Mouse (Mus musculus) embryonic facial prominence, embryonic 14.5 days (tissue): ENCODE data around the gene Pptc7. TPM values are rescaled to one million over a fixed set of nuclear protein-coding genes. Genes with fewer than 3 reads are reported as not detected.

ENCODE experiments used
- ATAC-seq: fragments of 200-750 bp; cut with Nextera tagmentation; 2 replicates; pipeline ENCODE4 v1.8.0; 2017; ENCODE audit warnings: low read depth, moderate number of reproducible peaks, moderate TSS enrichment
- DNase-seq: peaks from one replicate; pipeline ENCODE4 v3.0.0-alpha.2; 2015; ENCODE audit warnings: low spot score
- H3K27ac ChIP-seq: fragments of 300-500 bp; sonication (generic); replicated peaks from 2 replicates; pipeline ENCODE4 v1.5.1; 2014; ENCODE audit warnings: low read depth, mild to moderate bottlenecking, low read length, moderate library complexity
- H3K27me3 ChIP-seq: fragments of 300-500 bp; sonication (generic); replicated peaks from 2 replicates; pipeline ENCODE4 v1.6.1; 2014; ENCODE audit warnings: low read length; ENCODE audit not compliant: control insufficient read depth, insufficient read depth
- H3K36me3 ChIP-seq: fragments of 300-500 bp; sonication (generic); 2 replicates; pipeline ENCODE4 v1.6.1; 2014; ENCODE audit warnings: low read length, mixed read lengths; ENCODE audit not compliant: control insufficient read depth, insufficient read depth
- H3K4me1 ChIP-seq: fragments of 300-500 bp; sonication (generic); 2 replicates; pipeline ENCODE4 v1.6.1; 2014; ENCODE audit warnings: antibody characterized with exemption, low read length; ENCODE audit not compliant: control insufficient read depth, insufficient read depth
- H3K4me2 ChIP-seq: fragments of 300-500 bp; sonication (generic); 2 replicates; pipeline ENCODE4 v1.6.1; 2014; ENCODE audit warnings: low read depth, mild to moderate bottlenecking, low read length, moderate library complexity, mixed read lengths
- H3K4me3 ChIP-seq: fragments of 300-500 bp; sonication (generic); 2 replicates; pipeline ENCODE4 v1.5.1; 2014; ENCODE audit warnings: low read depth, mild to moderate bottlenecking, low read length
- H3K9ac ChIP-seq: fragments of 300-500 bp; sonication (generic); 2 replicates; pipeline ENCODE4 v1.6.1; 2014; ENCODE audit warnings: low read depth, mild to moderate bottlenecking, low read length, moderate library complexity, mixed read lengths
- H3K9me3 ChIP-seq: fragments of 300-500 bp; sonication (generic); 2 replicates; pipeline ENCODE4 v1.6.1; 2016; ENCODE audit warnings: low read length; ENCODE audit not compliant: control insufficient read depth
- WGBS: fragments of 180-500 bp; shearing (Covaris S2); extraction: QIAGEN DNeasy Blood & Tissue Kit; methylation state at CpG from one replicate; pipeline ENCODE4 v1.1.7; 2014; 5-methylcytosine and 5-hydroxymethylcytosine counted together
- polyA plus RNA-seq: library from polyadenylated mRNA; unstranded; fragments of >200 nt; fragmentation: Nextera tagmentation; extraction: Ambion mirVana; gene quantifications from 2 replicates; pipeline ENCODE4 v1.2.1, GENCODE M21; 2014

Pptc7 gene
- polyA plus RNA-seq, 1 experiment from 2014 or later = 8.1 TPM

GRCm38 (mm10) chr5:122324608-122325431, 40.7 kb downstream of the Pptc7 start:
- no peaks in the 10 kb centered on the region for H3K4me1 ChIP-seq
- no peaks in the 10 kb centered on the region for H3K9me3 ChIP-seq
- no peak overlapping the region for H3K9ac ChIP-seq
- WGBS = 90% methylated on average over 23 of the region's 23 CpGs
- H3K4me2 ChIP-seq = no peak overlapping the region
- H3K4me3 ChIP-seq = no peak overlapping the region
- ATAC-seq (no peak), DNase-seq (no peak)
- H3K27me3 ChIP-seq = no peaks in the 10 kb centered on the region
- no peak overlapping the region for H3K27ac ChIP-seq
- peaks cover 55% of the 10 kb centered on the region for H3K36me3 ChIP-seq

- Histone ChIP-seq H3K4me2 (no peak overlapping the region), H3K4me1 (no peaks in the 10 kb centered on the region), H3K27me3 (no peaks in the 10 kb centered on the region), H3K9me3 (no peaks in the 10 kb centered on the region), H3K36me3 (peaks cover 49% of the 10 kb centered on the region), H3K4me3 (no peak overlapping the region), H3K9ac (no peak overlapping the region), H3K27ac (no peak overlapping the region)
- 87% methylated on average over 8 of the region's 8 CpGs for WGBS
- DNase-seq = no peak
- no peak for ATAC-seq
These were observed 41.3 kb downstream of the Pptc7 start for GRCm38 (mm10) chr5:122325477-122325876.

- ATAC-seq = no peak
- WGBS = 82% methylated on average over 3 of the region's 3 CpGs
These were observed 43.1 kb downstream of the Pptc7 start for GRCm38 (mm10) chr5:122327283-122327682.

GRCm38 (mm10) chr5:122330269-122330668, 46.1 kb downstream of the Pptc7 start:
- Histone ChIP-seq H3K36me3 (peaks cover 13% of the 10 kb centered on the region), H3K4me2 (no peak overlapping the region), H3K9ac (no peak overlapping the region), H3K9me3 (no peaks in the 10 kb centered on the region), H3K4me1 (no peaks in the 10 kb centered on the region), H3K27me3 (no peaks in the 10 kb centered on the region), H3K27ac (no peak overlapping the region), H3K4me3 (no peak overlapping the region)
- WGBS = 84% methylated on average over 4 of the region's 4 CpGs
- DNase-seq (no peak), ATAC-seq (no peak)

More at GRCm38 (mm10) chr5:122327283-122327682, 43.1 kb downstream of the Pptc7 start:
- peaks cover 36% of the 10 kb centered on the region for H3K36me3 ChIP-seq
- no peak overlapping the region for H3K27ac ChIP-seq
- H3K4me2 ChIP-seq = no peak overlapping the region
- no peak for DNase-seq
- H3K4me3 ChIP-seq = no peak overlapping the region
- no peaks in the 10 kb centered on the region for H3K9me3 ChIP-seq
- H3K4me1 ChIP-seq = no peaks in the 10 kb centered on the region
- H3K9ac ChIP-seq = no peak overlapping the region
- H3K27me3 ChIP-seq = no peaks in the 10 kb centered on the region

GRCm38 (mm10) chr5:122334682-122335081, 50.5 kb downstream of the Pptc7 start:
- 79% methylated on average over 3 of the region's 3 CpGs for WGBS
- ATAC-seq = no peak

GRCm38 (mm10) chr5:122336554-122337294, 52.6 kb downstream of the Pptc7 start:
- no peaks in the 10 kb centered on the region for H3K36me3 ChIP-seq
- H3K4me3 ChIP-seq = no peak overlapping the region
- ATAC-seq (no peak), DNase-seq (no peak)
- no peaks in the 10 kb centered on the region for H3K27me3 ChIP-seq
- H3K9ac ChIP-seq = no peak overlapping the region
- no peaks in the 10 kb centered on the region for H3K4me1 ChIP-seq
- no peak overlapping the region for H3K27ac ChIP-seq
- no peaks in the 10 kb centered on the region for H3K9me3 ChIP-seq
- 89% methylated on average over 7 of the region's 7 CpGs for WGBS
- no peak overlapping the region for H3K4me2 ChIP-seq

More at GRCm38 (mm10) chr5:122334682-122335081, 50.5 kb downstream of the Pptc7 start:
- Histone ChIP-seq H3K4me2 (no peak overlapping the region), H3K36me3 (no peaks in the 10 kb centered on the region), H3K27ac (no peak overlapping the region), H3K4me1 (no peaks in the 10 kb centered on the region), H3K4me3 (no peak overlapping the region), H3K9ac (no peak overlapping the region), H3K9me3 (no peaks in the 10 kb centered on the region), H3K27me3 (no peaks in the 10 kb centered on the region)
- no peak for DNase-seq

GRCm38 (mm10) chr5:122342874-122343273, 58.7 kb downstream of the Pptc7 start:
- H3K4me2 ChIP-seq = no peak overlapping the region
- no peaks in the 10 kb centered on the region for H3K9me3 ChIP-seq
- no peaks in the 10 kb centered on the region for H3K27me3 ChIP-seq
- no peaks in the 10 kb centered on the region for H3K36me3 ChIP-seq
- no peak for ATAC-seq
- DNase-seq = no peak
- WGBS = 87% methylated on average over 1 of the region's 1 CpGs
- no peaks in the 10 kb centered on the region for H3K4me1 ChIP-seq
- no peak overlapping the region for H3K27ac ChIP-seq
- H3K4me3 ChIP-seq = no peak overlapping the region
- H3K9ac ChIP-seq = no peak overlapping the region

- ATAC-seq = no peak
- WGBS = 48% methylated on average over 7 of the region's 7 CpGs
- Histone ChIP-seq H3K9me3 (no peaks in the 10 kb centered on the region), H3K9ac (no peak overlapping the region), H3K36me3 (no peaks in the 10 kb centered on the region), H3K27ac (no peak overlapping the region), H3K4me2 (no peak overlapping the region), H3K27me3 (no peaks in the 10 kb centered on the region), H3K4me3 (no peak overlapping the region), H3K4me1 (no peaks in the 10 kb centered on the region)
- DNase-seq = no peak
These were observed 59.6 kb downstream of the Pptc7 start for GRCm38 (mm10) chr5:122343768-122344167.
